Mouse (Mus musculus): ENCODE measurements at regions not wholly inside any gene's neighbourhood (a gene's known extent, or its start where the extent isn't known, plus 50 kb on each side); places are given as distances from the start of the nearest gene placed in this dataset.

DNA sequence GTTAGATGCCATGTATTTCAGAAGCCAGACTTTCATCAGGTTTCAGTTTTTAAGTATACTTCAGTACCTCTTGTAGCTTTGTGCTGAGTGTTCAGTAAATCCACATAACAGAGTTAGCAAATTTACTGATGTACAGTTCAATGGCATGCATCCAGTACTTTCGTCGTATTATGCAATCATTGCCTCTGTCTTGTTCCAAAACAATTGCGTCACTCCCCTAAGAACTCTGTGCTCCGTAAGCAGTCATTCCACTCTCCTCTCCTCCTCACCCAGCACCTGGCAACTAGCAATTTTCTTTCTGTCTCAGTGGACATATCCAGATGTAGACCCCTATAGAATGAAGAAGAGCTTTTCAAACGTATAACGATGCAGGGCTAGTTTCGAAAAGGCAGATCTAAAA lies 209.5 kb downstream of the Bmp2 start:
- TF ChIP-seq GATA1 (IDR thresholded peaks at IDR 0.05; ENCODE audit: low read length) (no peak), TAL1 (IDR thresholded peaks at IDR 0.05; ENCODE audit: low read length) (no peak)

All from erythroblast, embryonic 14.5 days (primary cell).